Mouse (Mus musculus): ENCODE measurements around the gene Hnf1b. TPM values are rescaled to one million over a fixed set of nuclear protein-coding genes. Genes with fewer than 3 reads are reported as not detected.

Hnf1b gene
- polyA plus RNA-seq, 1 experiment from 2014 or later, result 0.09 TPM

DNA sequence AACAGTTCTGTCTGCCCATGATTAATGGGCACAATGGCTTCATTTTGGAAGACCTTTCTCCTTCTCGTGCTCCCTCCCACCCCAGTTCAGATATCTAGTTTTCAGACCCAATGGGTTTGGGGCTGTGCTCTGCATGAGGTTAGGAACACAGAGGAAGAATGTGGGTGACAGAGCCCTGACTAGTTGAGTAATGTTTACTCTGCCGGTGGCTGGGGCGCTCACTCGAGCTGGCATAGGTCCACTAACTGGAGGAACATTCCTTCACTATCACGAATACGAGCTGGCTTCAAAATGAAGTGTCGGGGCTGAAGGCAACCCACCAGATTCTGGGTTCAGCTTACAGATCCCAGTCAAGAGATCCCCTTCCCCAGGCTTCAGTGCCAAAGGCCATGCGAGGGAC lies 27.9 kb downstream of the Hnf1b start:
- H3K27me3 ChIP-seq (replicated peaks), result no peaks in the 10 kb centered on the region; the same call in 1 of the 2 replicates
- H3K36me3 ChIP-seq, result no peaks in the 10 kb centered on the region
- H3K4me2 ChIP-seq, result peak overlapping the region; percentile 16; the same call in 1 of the 2 replicates
- H3K9me3 ChIP-seq (replicated peaks), result no peaks in the 10 kb centered on the region
- WGBS, result 17% methylated on average over 8 of the region's 8 CpGs
- H3K4me3 ChIP-seq, result no peak overlapping the region
- no peak for ATAC-seq (ENCODE audit: insufficient number of reproducible peaks, low FRiP score)
- no peak overlapping the region for H3K27ac ChIP-seq (ENCODE audit: poor library complexity, severe bottlenecking)
- H3K9ac ChIP-seq, result no peak overlapping the region
- peaks cover 18% of the 10 kb centered on the region for H3K4me1 ChIP-seq (replicated peaks)

DNA sequence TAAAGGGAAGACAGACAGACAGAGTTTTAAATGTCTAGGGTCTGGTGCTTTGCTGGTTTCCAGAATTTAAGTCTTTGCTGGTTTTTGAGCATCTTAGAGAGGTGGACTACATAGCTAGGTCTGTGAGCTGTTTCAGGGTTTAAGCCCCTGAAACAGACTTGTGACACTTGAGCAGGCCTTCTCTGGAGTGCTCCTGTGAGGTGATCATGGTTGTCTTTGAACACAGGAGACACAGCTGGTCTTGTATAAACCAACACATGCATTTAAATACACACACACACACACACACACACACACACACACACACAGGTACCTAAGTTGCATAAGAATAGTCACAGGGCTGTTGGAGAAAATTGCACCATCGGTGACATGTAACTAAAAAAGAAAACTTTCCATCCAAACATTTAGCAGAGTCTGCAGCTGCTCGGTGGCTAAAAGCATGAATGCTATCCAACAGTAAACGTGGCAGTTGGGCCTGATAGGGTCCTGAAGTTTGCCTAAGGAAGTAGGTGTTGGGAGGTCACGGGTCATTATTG lies 28.6 kb downstream of the Hnf1b start:
- 57% methylated on average over 4 of the region's 4 CpGs for WGBS
- Histone ChIP-seq H3K9me3 (replicated peaks) (no peaks in the 10 kb centered on the region), H3K36me3 (no peaks in the 10 kb centered on the region), H3K4me2 (no peak overlapping the region), H3K9ac (no peak overlapping the region), H3K4me3 (no peak overlapping the region), H3K27me3 (replicated peaks) (no peaks in the 10 kb centered on the region; the same call in 1 of the 2 replicates), H3K27ac (ENCODE audit: poor library complexity, severe bottlenecking) (no peak overlapping the region), H3K4me1 (replicated peaks) (peaks cover 18% of the 10 kb centered on the region)
- no peak for ATAC-seq (ENCODE audit: insufficient number of reproducible peaks, low FRiP score)

DNA sequence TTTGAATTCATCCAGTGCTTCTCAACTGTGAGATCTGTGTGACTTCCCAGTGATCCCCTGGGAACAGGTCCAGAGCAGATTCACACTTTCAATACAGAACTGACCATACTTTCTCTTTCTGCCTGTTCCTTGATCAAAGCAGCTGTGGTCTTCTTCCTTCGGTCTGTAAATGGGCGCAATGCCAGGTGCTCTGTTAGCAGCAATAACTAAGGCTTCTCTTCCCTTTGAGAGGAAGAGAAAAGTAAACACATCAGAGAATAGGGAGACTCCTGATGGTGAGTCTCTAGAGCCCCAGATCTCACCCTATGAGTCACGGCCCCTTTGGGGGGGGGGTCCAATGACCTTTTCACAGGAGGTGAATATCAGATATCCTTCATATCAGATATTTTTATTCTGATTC lies 29.3 kb downstream of the Hnf1b start:
- peaks cover 18% of the 10 kb centered on the region for H3K4me1 ChIP-seq (replicated peaks)
- WGBS, result 68% methylated on average over 3 of the region's 3 CpGs

DNA sequence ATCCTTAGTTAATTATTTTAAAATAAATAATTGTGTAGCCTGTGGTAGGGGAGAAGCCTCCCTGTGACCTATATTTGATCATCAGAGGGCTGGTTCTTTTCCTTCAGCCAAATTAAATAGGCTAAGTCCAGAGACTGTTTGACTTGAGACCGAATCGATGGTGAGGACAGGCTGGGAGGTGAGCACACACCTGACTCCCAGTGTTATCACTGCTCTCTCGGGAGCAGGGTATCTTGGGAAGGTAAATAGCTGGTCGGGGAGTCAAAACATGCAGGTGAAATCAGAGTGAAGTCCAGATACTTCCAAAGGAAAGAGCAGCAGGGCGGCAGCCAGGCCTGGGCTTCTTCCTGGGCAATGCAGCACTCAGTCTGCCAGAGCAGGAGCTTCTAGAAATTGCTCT lies 31.6 kb downstream of the Hnf1b start:
- ATAC-seq (ENCODE audit: insufficient number of reproducible peaks, low FRiP score), result no peak
- Histone ChIP-seq H3K4me1 (replicated peaks) (peaks cover 18% of the 10 kb centered on the region), H3K4me3 (no peak overlapping the region), H3K9me3 (replicated peaks) (no peaks in the 10 kb centered on the region), H3K9ac (no peak overlapping the region), H3K27me3 (replicated peaks) (no peaks in the 10 kb centered on the region), H3K4me2 (no peak overlapping the region), H3K27ac (ENCODE audit: poor library complexity, severe bottlenecking) (no peak overlapping the region), H3K36me3 (no peaks in the 10 kb centered on the region)
- 78% methylated on average over 5 of the region's 5 CpGs for WGBS

More for the DNA sequence above, 29.3 kb downstream of the Hnf1b start:
- no peak overlapping the region for H3K4me2 ChIP-seq
- ATAC-seq (ENCODE audit: insufficient number of reproducible peaks, low FRiP score), result no peak
- H3K9ac ChIP-seq, result no peak overlapping the region
- no peak overlapping the region for H3K27ac ChIP-seq (ENCODE audit: poor library complexity, severe bottlenecking)
- H3K27me3 ChIP-seq (replicated peaks), result no peaks in the 10 kb centered on the region
- H3K9me3 ChIP-seq (replicated peaks), result no peaks in the 10 kb centered on the region
- no peak overlapping the region for H3K4me3 ChIP-seq
- H3K36me3 ChIP-seq, result no peaks in the 10 kb centered on the region

DNA sequence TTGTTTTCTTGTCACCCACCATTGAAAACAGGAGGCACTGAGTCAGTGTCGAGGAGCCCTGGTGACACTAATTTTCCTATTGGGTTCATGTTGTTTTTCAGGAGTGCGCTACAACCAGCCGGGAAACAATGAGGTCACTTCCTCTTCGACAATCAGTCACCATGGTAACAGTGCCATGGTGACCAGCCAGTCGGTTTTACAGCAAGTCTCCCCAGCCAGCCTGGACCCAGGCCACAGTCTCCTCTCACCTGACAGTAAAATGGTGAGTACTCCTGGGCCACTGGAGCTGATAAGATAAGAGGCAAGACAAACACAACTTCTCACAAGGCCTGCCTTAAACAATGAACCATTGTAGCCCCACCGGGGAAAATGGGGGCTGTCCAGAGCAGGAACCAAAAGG lies 32.7 kb downstream of the Hnf1b start:
- H3K4me2 ChIP-seq, result no peak overlapping the region
- ATAC-seq (ENCODE audit: insufficient number of reproducible peaks, low FRiP score), result 0 out of 2 replicates have a peak, but pooled peaks have one; percentile 45
- peaks cover 15% of the 10 kb centered on the region for H3K4me1 ChIP-seq (replicated peaks)
- H3K27ac ChIP-seq (ENCODE audit: poor library complexity, severe bottlenecking), result no peak overlapping the region
- H3K4me3 ChIP-seq, result no peak overlapping the region
- WGBS, result 26% methylated on average over 6 of the region's 6 CpGs
- no peaks in the 10 kb centered on the region for H3K9me3 ChIP-seq (replicated peaks)
- no peak overlapping the region for H3K9ac ChIP-seq
- H3K36me3 ChIP-seq, result no peaks in the 10 kb centered on the region
- no peaks in the 10 kb centered on the region for H3K27me3 ChIP-seq (replicated peaks)

DNA sequence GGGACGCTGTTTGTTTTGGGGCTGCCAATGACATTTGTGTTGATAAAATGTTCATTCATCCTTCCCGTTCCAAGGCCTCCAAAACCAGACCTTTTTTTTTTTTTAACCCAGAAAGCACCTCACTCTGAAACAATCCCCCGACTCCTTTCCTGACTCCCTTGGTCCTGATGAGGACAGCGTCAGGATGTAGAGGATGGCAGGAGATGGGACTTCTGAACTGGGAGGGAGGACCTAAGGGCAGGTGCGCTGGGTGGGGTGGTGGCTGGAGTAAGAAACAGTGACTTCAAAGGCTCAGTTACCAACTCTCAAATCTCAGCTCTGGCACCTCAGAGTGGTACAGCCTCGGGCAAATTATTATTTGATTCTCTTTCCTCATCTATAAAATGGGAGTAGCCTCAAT lies 33.2 kb downstream of the Hnf1b start:
- no peak overlapping the region for H3K4me2 ChIP-seq
- no peaks in the 10 kb centered on the region for H3K36me3 ChIP-seq
- no peak overlapping the region for H3K4me3 ChIP-seq
- no peaks in the 10 kb centered on the region for H3K27me3 ChIP-seq (replicated peaks)
- no peak overlapping the region for H3K9ac ChIP-seq
- peaks cover 10% of the 10 kb centered on the region for H3K4me1 ChIP-seq (replicated peaks)
- no peak overlapping the region for H3K27ac ChIP-seq (ENCODE audit: poor library complexity, severe bottlenecking)
- no peak for ATAC-seq (ENCODE audit: insufficient number of reproducible peaks, low FRiP score)
- no peaks in the 10 kb centered on the region for H3K9me3 ChIP-seq (replicated peaks)
- 57% methylated on average over 6 of the region's 6 CpGs for WGBS

DNA sequence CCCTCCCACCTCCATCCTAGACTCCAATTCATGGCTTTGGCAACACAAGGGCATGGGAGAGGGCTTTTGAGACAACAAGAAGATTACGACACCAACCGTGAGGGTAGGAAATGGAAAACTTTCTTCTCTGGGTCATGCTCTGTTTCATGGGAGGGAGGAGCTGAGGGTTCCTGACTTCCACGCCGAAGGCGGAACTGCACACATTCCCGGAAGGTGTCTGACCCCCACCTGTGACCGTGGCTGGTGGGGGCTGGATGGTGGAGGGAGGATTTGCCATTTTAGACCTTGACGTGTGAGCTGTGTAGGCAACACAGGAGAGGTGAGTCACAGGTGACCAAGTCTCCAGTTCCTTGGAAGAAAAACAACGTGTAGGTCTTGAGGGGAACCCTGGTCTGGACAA lies 33.9 kb downstream of the Hnf1b start:
- Histone ChIP-seq H3K36me3 (no peaks in the 10 kb centered on the region), H3K9ac (no peak overlapping the region), H3K4me1 (replicated peaks) (peaks cover 4% of the 10 kb centered on the region), H3K4me2 (no peak overlapping the region), H3K27ac (ENCODE audit: poor library complexity, severe bottlenecking) (no peak overlapping the region), H3K27me3 (replicated peaks) (0 out of 2 replicates have a peak, but pooled peaks cover 4% of the 10 kb centered on the region), H3K9me3 (replicated peaks) (no peaks in the 10 kb centered on the region), H3K4me3 (no peak overlapping the region)
- 81% methylated on average over 9 of the region's 9 CpGs for WGBS
- no peak for ATAC-seq (ENCODE audit: insufficient number of reproducible peaks, low FRiP score)

DNA sequence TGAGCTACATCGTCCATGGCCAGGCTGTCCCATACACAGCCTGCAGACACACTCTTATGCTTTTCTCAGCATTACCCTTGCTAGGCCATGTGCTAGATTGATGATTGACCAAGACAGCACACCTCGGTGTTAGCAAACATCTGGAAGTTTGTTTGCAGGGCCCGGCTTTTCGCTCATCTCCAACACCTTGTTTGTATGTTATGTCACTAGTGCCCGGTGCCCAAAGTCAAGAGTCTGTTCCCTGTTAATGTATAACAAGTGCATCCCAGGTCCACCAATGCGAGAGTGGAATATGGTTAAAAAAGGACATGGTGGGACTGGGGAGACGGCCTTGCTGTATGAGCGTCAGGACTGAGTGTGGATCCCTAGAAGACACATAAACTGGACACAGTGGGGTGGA lies 35.3 kb downstream of the Hnf1b start:
- Histone ChIP-seq H3K27me3 (replicated peaks) (0 out of 2 replicates have a peak, but pooled peaks cover 9% of the 10 kb centered on the region), H3K9ac (no peak overlapping the region), H3K4me1 (replicated peaks) (0 out of 2 replicates have a peak, but pooled peaks cover 4% of the 10 kb centered on the region), H3K9me3 (replicated peaks) (no peaks in the 10 kb centered on the region), H3K4me3 (no peak overlapping the region), H3K36me3 (no peaks in the 10 kb centered on the region), H3K27ac (ENCODE audit: poor library complexity, severe bottlenecking) (no peak overlapping the region), H3K4me2 (no peak overlapping the region)
- no peak for ATAC-seq (ENCODE audit: insufficient number of reproducible peaks, low FRiP score)
- 88% methylated on average over 8 of the region's 8 CpGs for WGBS

DNA sequence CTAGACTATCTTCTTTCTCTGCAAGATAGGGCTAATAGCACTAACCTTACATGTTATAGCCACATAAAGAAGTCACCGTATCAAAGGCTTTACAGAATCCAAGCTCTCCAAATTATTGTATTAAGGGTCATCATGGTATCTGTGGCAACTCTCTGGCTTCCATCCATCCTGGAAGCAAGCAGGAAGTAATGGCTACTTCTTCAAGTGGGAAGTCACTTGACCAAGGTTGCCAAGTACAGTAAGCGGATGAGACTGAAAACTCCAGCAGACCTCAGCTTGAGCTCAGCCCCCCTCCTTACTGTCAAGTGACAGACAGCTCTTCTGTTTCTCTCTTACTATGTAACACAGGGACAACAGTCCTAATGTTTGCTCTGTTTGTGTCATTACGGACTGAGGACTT lies 36.9 kb downstream of the Hnf1b start:
- Histone ChIP-seq H3K9me3 (replicated peaks) (no peaks in the 10 kb centered on the region; the same call in 1 of the 2 replicates), H3K4me1 (replicated peaks) (0 out of 2 replicates have a peak, but pooled peaks cover 4% of the 10 kb centered on the region), H3K36me3 (no peaks in the 10 kb centered on the region), H3K4me2 (no peak overlapping the region), H3K27me3 (replicated peaks) (0 out of 2 replicates have a peak, but pooled peaks cover 9% of the 10 kb centered on the region), H3K27ac (ENCODE audit: poor library complexity, severe bottlenecking) (no peak overlapping the region), H3K9ac (no peak overlapping the region), H3K4me3 (no peak overlapping the region)
- no peak for ATAC-seq (ENCODE audit: insufficient number of reproducible peaks, low FRiP score)
- 74% methylated on average over 3 of the region's 3 CpGs for WGBS

DNA sequence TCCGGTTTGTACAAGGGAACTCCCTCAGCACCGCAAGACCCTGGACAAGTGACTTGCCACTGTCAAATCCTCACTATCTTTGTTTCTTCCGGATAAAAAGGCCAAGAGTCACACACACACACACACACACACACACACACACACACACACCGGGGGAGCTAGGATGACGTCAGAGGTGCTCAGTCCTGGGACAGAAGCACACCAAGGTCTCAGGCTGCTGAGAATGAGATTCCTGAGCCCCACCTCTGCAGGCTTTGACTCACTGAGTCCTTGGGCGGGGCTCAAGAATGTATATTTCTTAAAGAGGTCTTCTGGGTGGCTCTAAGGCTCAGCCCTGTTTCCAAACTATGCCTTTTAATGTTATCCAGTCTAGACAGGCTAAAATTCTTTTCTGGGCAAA lies 41.5 kb downstream of the Hnf1b start:
- 0 out of 2 replicates have a peak, but pooled peaks cover 9% of the 10 kb centered on the region for H3K27me3 ChIP-seq (replicated peaks)

DNA sequence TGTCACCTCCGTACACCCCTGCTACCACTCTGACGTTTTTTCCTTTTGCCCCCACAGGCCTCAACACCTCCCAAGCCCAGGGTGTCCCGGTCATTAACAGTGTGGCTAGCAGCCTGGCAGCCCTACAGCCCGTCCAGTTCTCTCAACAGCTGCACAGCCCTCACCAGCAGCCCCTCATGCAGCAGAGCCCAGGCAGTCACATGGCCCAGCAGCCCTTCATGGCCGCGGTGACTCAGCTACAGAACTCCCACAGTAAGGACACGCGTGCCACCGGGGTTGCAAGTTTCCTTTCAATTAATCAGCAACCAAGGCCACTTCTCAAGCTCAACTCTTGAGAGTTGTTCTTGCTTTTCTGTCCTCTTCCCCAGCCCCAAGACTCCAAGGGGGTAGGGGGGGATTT lies 43.5 kb downstream of the Hnf1b start:
- 0 out of 2 replicates have a peak, but pooled peaks cover 9% of the 10 kb centered on the region for H3K27me3 ChIP-seq (replicated peaks)
- no peaks in the 10 kb centered on the region for H3K4me1 ChIP-seq (replicated peaks)
- H3K9ac ChIP-seq, result no peak overlapping the region
- no peak for ATAC-seq (ENCODE audit: insufficient number of reproducible peaks, low FRiP score)
- H3K4me2 ChIP-seq, result no peak overlapping the region
- 72% methylated on average over 9 of the region's 9 CpGs for WGBS
- no peaks in the 10 kb centered on the region; the same call in 1 of the 2 replicates for H3K9me3 ChIP-seq (replicated peaks)
- no peak overlapping the region for H3K27ac ChIP-seq (ENCODE audit: poor library complexity, severe bottlenecking)
- no peaks in the 10 kb centered on the region for H3K36me3 ChIP-seq
- no peak overlapping the region for H3K4me3 ChIP-seq

More for the DNA sequence above, 41.5 kb downstream of the Hnf1b start:
- ATAC-seq (ENCODE audit: insufficient number of reproducible peaks, low FRiP score), result 0 out of 2 replicates have a peak, but pooled peaks have one; percentile 33
- 43% methylated on average over 6 of the region's 6 CpGs for whole genome bisulfite sequencing
- H3K27ac ChIP-seq (ENCODE audit: poor library complexity, severe bottlenecking), result no peak overlapping the region
- no peaks in the 10 kb centered on the region; the same call in 1 of the 2 replicates for H3K9me3 ChIP-seq (replicated peaks)
- H3K4me3 ChIP-seq, result no peak overlapping the region
- no peaks in the 10 kb centered on the region for H3K4me1 ChIP-seq (replicated peaks)
- H3K4me2 ChIP-seq, result no peak overlapping the region
- no peak overlapping the region for H3K9ac ChIP-seq
- no peaks in the 10 kb centered on the region for H3K36me3 ChIP-seq

Measured in heart, embryonic 12.5 days (tissue).